Comparison of ENCODE assay signal across 12 mouse cellular contexts in genomic region chr1:182280046-182280445, GRCm38 (mm10). TPM values are rescaled to one million over a fixed set of nuclear protein-coding genes. Genes with fewer than 3 reads are reported as not detected.
DNase-seq lines count a peak whose midpoint lies in the region; ATAC-seq lines count a peak whose summit lies in the region.
"Had no signal": no experiment of that assay in that cellular context is flagged by ENCODE, and none has a peak within 500 bp of the region (broad histone marks: within the 10 kb centered on the region; RNA-seq: fewer than 3 reads in every experiment).

No protein-coding gene starts in this region.

- intact Hi-C loops in heart, postnatal 36 days (cut with DNase I), result loop anchor here (10.0 kb wide), 2 partner anchors 135 to 435 kb away; partner anchors contain the start of gene Lbr

- H3K4me1 ChIP-seq in heart, embryonic 10.5 days, result peaks cover 33% of the 10 kb centered on the region
- H3K4me1 ChIP-seq in megakaryocyte, embryonic 14.5 days, result peaks cover 76% of the 10 kb centered on the region
- peaks cover 16% of the 10 kb centered on the region for H3K4me1 ChIP-seq in heart, embryonic 16.5 days (ENCODE audit: control insufficient read depth, insufficient read depth, low read length)
- peaks cover 27% of the 10 kb centered on the region for H3K4me1 ChIP-seq in liver, embryonic 16.5 days (ENCODE audit: control insufficient read depth, low read depth, low read length)

- no peak overlapping the region for H3K27ac ChIP-seq in heart, embryonic 10.5 days
- H3K27ac ChIP-seq in heart, embryonic 16.5 days (ENCODE audit: low read length), result peak overlapping the region; percentile 44
- peak overlapping the region; percentile 59 for H3K27ac ChIP-seq in liver, embryonic 16.5 days (ENCODE audit: low read length)
- H3K27ac ChIP-seq: intestine, embryonic 15.5 days; limb, embryonic 12.5 days; midbrain, embryonic 13.5 days had no signal

- peaks cover 43% of the 10 kb centered on the region for H3K36me3 ChIP-seq in heart, embryonic 10.5 days
- peaks cover 50% of the 10 kb centered on the region for H3K36me3 ChIP-seq in megakaryocyte, embryonic 14.5 days (replicated peaks; ENCODE audit: low read length)
- peaks cover 27% of the 10 kb centered on the region for H3K36me3 ChIP-seq in heart, embryonic 16.5 days (ENCODE audit: control insufficient read depth, insufficient read depth)
- H3K36me3 ChIP-seq in liver, embryonic 16.5 days (ENCODE audit: control insufficient read depth, insufficient read depth), result peaks cover 39% of the 10 kb centered on the region

- no peak for DNase-seq in heart, embryonic 10.5 days (ENCODE audit: low spot score)
- no peak for DNase-seq in heart, postnatal 36 days
- no peak for DNase-seq in layer of hippocampus, postnatal 14 days (ENCODE audit: low spot score in 2 of 2)
- DNase-seq in gastrocnemius, postnatal 4 days (ENCODE audit: low spot score in 2 of 2), result no peak
- DNase-seq: thymus, adult 2 months had no signal

- no peak overlapping the region for H3K9ac ChIP-seq in heart, embryonic 16.5 days (ENCODE audit: low read length)
- no peak overlapping the region for H3K9ac ChIP-seq in liver, embryonic 16.5 days (ENCODE audit: low read depth, low read length)
- H3K9ac ChIP-seq: intestine, embryonic 15.5 days; limb, embryonic 12.5 days had no signal

- WGBS in heart, embryonic 10.5 days, result 82% methylated on average over 6 of the region's 6 CpGs
- WGBS in heart, embryonic 16.5 days, result 78% methylated on average over 6 of the region's 6 CpGs
- WGBS in liver, embryonic 16.5 days (ENCODE audit: insufficient replicate concordance), result 81% methylated on average over 6 of the region's 6 CpGs

- ATAC-seq in megakaryocyte, adult 5-6 weeks (ENCODE audit: poor library complexity, severe bottlenecking), result no peak
- ATAC-seq in heart, embryonic 16.5 days (replicated peaks; ENCODE audit: extremely low read depth, insufficient read depth, low FRiP score), result no peak
- ATAC-seq in liver, embryonic 16.5 days (ENCODE audit: low read depth), result no peak
- ATAC-seq: intestine, embryonic 15.5 days; midbrain, embryonic 13.5 days had no signal

- H3K27me3 ChIP-seq in heart, embryonic 10.5 days (ENCODE audit: insufficient read depth, poor library complexity, severe bottlenecking), result 0 out of 2 replicates have a peak, but pooled peaks cover 4% of the 10 kb centered on the region
- H3K27me3 ChIP-seq in megakaryocyte, embryonic 14.5 days (replicated peaks), result no peaks in the 10 kb centered on the region
- no peaks in the 10 kb centered on the region for H3K27me3 ChIP-seq in heart, embryonic 16.5 days (ENCODE audit: control insufficient read depth, insufficient read depth, low read length)
- no peaks in the 10 kb centered on the region for H3K27me3 ChIP-seq in liver, embryonic 16.5 days (ENCODE audit: control insufficient read depth, insufficient read depth, low read depth, low read length)
- H3K27me3 ChIP-seq: intestine, embryonic 15.5 days; limb, embryonic 12.5 days had no signal

- H3K4me3 ChIP-seq in heart, embryonic 10.5 days, result peak overlapping the region; percentile 91
- peak overlapping the region; percentile 51 for H3K4me3 ChIP-seq in megakaryocyte, embryonic 14.5 days (replicated peaks)
- H3K4me3 ChIP-seq in heart, embryonic 16.5 days (ENCODE audit: low read length), result peak overlapping the region; percentile 72
- no peak overlapping the region for H3K4me3 ChIP-seq in liver, embryonic 16.5 days (ENCODE audit: low read depth, low read length)
- H3K4me3 ChIP-seq: intestine, embryonic 15.5 days had no signal

- H3K9me3 ChIP-seq in heart, embryonic 10.5 days, result no peaks in the 10 kb centered on the region
- no peaks in the 10 kb centered on the region for H3K9me3 ChIP-seq in megakaryocyte, embryonic 14.5 days
- H3K9me3 ChIP-seq in heart, embryonic 16.5 days (replicated peaks; ENCODE audit: control insufficient read depth, low read length), result no peaks in the 10 kb centered on the region
- H3K9me3 ChIP-seq in liver, embryonic 16.5 days (replicated peaks; ENCODE audit: control insufficient read depth, low read length), result no peaks in the 10 kb centered on the region
- H3K9me3 ChIP-seq: intestine, embryonic 15.5 days; limb, embryonic 12.5 days; midbrain, embryonic 13.5 days had no signal

- H3K4me2 ChIP-seq in heart, embryonic 16.5 days (ENCODE audit: low read depth, low read length), result peak overlapping the region; percentile 77
- H3K4me2 ChIP-seq in liver, embryonic 16.5 days (ENCODE audit: low read depth, low read length), result no peak overlapping the region; the same call in 1 of the 2 replicates

RNA-seq across cellular contexts. Expression of gene Degs1, which starts 2.6 kb away (rescaled TPM):
- polyA plus RNA-seq in heart, embryonic 10.5 days (2016; fragmentation: Nextera tagmentation; extraction: Ambion mirVana), result 156 and 164 TPM in 2 replicates
- total RNA-seq in heart, postnatal 36 days (2021), result 10 to 100 TPM; 59.2 to 60.7 TPM
- 9.6 and 32.4 TPM in 2 replicates for polyA plus RNA-seq in megakaryocyte, embryonic 14.5 days (2012; ENCODE audit: insufficient read depth, low replicate concordance)
- 417 and 430 TPM in 2 replicates for total RNA-seq in megakaryocyte, adult 5-6 weeks (2015)
- total RNA-seq in megakaryocyte, adult 5-6 weeks (2017), result 194 and 208 TPM in 2 replicates
- polyA plus RNA-seq in heart, embryonic 16.5 days (2015; fragmentation: Nextera tagmentation; extraction: Ambion mirVana), result 165 and 187 TPM in 2 replicates
- polyA plus RNA-seq in liver, embryonic 16.5 days (2015; fragmentation: Nextera tagmentation; extraction: Ambion mirVana), result 72.2 and 75.1 TPM in 2 replicates
- total RNA-seq in layer of hippocampus, postnatal 14 days (2021), result 10 to 100 TPM; 80.8 to 93.6 TPM
- total RNA-seq in gastrocnemius, postnatal 4 days (2021), result 10 to 100 TPM; 47.5 to 52.7 TPM
